Mouse (Mus musculus) lung, adult 18-20 months (tissue): ENCODE measurements around the gene Fam20b.
"Not testable (repeated sequence)": the region's sequence is repeated elsewhere in the genome, so short reads cannot be mapped to it uniquely, and the experiment has no call there.

Experiments
- DNase-seq, 2 experiments: peaks; one replicate each; pipeline ENCODE4 v3.0.0; 2022; ENCODE audit warnings: mixed read lengths in 2 of 2

Gene Fam20b

DNA sequence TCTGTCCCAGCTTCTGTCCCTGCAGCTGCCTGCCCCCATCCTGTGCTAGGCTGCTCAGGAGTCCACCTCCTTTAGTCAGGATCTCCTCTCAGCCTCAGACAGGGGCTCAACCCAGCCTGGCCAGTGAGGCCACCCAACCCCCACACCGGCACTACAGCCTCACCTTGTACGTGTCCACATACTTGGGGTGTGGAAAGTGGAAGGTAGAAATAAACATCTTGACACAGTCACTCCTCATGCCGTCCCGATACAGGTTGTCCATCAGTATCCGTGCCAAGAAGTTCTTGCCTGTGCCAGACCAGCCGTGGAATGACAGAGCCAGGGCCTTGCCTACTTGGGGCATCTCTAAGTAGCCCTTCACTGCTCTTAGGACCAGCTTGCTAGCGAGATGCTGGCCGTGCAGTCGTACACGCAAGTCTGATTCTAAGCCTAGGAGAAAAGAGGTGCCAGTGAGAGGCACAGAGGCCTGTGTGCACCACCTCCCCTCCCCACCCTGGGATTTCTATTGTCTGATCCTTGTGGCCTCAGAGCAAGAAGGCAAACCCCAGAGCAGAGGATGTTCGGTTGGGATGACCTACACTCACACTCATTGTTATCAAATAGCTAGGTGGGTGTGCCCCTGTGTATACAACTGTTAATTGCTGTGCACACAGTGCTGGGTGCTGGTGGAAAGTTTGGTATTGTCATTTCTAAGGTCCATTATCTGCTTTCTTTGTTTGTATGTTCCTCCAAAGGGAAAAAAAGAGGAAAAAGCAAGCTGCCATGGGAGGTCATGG lies 49.5 kb downstream of the Fam20b start:
- DNase-seq: peak; percentile 77 to 86

GRCm38 (mm10) chr1:156668602-156669001 lies 50.3 kb downstream of the Fam20b start:
- peak; percentile 58 to 83 for DNase-seq

DNA sequence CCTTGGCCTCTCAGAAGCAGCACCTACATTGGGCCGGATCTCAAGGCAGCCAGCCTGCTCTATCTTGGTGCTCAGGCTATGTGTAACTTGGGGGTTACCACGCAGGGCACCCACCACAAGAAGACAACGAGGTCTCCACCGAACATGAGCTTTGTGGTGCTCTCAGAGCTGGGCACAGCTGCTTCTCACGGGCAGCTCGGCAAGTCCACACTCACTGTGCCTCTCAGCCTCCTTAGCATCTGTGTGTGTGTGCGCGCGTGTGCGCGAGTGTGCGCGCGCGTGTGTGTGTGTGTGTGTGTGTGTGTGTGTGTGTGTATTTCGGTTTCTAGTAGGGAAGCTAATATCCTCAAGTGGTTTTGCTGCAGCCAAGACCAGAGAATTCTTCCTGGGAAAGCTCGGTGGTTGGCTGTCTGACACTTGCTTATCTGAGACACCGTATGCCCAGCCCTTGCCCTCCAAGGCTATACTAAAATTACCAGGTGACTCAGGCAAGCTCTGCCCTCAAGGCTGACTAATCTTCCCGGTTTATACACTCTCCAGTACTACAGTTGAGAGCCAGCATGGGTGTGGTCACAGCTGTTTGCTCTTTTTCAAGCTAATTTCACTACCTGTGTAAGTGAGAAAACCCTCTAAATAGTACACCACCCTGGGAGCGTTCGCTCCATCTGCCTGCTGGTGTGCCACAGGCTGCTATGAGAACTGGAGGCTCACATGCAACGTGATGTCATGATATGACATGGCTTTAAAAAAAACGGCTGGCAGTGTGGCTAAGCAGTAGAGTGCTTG lies 51.6 kb downstream of the Fam20b start:
- DNase-seq: peak; percentile 71 to 85

DNA sequence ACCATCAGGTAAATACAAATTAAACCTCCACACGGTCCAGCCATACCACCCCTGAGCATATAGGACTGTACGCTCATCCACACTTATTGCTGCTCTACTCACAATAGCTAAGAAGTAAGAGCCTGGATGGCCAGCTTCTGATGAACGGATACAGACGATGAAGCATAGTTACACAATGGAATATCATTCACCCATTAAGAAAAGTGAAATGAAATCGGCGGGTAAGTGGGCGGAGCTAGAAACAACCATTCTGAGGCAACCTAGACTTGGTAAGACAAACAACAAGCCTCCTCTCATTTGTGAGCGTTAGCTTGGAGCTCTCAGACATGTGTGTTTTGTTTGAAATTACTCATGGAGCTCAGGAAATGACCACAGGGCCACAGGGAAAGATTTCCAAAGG lies 53.1 kb downstream of the Fam20b start:
- DNase-seq: no peak

- not testable (repeated sequence) for DNase-seq
These were observed 58.1 kb downstream of the Fam20b start for GRCm38 (mm10) chr1:156660660-156661236.

- peak; percentile 60 to 65 for DNase-seq
These were observed 58.8 kb downstream of the Fam20b start for GRCm38 (mm10) chr1:156659906-156660659.

GRCm38 (mm10) chr1:156658676-156659075 lies 60.2 kb downstream of the Fam20b start:
- peak in 1 of 2 experiments; percentile 58 for DNase-seq

DNA sequence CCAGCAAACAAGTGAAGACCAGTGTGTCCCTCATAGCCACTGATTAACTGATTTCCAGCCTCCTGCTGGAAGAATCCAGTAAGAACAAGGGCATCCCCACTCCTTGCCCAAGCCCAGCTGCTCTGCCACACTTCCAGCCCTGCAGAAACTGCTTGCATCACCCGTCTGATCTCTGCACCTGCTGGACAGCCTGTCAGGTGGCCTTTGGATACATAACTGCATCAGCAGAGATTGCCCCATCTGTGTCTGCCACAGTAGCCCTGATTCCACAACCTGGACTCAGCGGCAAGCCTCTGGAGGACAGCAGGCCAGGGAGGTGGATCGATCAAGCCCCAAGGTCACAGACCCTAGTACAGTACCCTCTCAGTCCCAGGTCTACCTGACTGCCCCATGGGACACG lies 61.4 kb downstream of the Fam20b start:
- no peak for DNase-seq

DNA sequence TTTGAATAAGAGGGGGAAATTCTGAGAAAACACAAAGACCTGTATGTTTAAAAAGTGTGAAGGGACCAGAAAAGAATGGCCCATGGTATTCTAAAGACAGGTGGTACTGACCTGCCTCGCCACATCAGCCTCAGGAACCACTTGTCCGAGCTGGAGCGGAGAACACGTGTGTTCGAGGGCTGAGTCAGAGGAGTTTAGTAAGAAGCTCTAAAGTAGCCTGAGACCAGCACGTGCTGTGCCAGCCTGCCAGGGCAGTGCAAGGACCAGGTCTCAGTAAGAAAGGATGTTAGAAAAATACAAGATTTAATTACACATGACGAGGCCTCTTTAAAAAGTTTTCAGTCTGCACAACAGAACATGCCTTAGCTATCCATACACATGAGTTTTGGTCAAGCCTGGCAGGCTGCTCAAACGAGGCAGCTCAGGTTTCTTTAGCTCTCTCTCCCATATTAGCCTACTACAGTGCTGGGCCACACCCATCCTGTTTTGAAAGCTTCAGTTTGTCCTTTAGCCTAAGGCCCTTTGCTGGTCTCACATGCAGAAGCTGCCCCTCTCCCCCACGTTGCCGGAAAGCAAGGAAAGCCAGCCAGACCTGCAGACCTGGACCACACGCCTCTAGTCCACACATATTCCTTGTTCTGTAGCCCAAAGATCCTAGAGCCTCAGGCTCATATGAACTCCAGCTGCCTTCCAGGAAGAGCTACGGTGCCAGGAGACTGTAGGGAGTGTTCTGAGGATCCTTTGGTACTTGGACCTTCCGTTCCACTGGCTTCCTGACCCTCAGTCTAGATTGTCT lies 64.0 kb downstream of the Fam20b start:
- peak; percentile 57 to 73 for DNase-seq

- DNase-seq: peak in 1 of 2 experiments; percentile 48
These were observed 66.6 kb downstream of the Fam20b start for GRCm38 (mm10) chr1:156652189-156652822.

DNA sequence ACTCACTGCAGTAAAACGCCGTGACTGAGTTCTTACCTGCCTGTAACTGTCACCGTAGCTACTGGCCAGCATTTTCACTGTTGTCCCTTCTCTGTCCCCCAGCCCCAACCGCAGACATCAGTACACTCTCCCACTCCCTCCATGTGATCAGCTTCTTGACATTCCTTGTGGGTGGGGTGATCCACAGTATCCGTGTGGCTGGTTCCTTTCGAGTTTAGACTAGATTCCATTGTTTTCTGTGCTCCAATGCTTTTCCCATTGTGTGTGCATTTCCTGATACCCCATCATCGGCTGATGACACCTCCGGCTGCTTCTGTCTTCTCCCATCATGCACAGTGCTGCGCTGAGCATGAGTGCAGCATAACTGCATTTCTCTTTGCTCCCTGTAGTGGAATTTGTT lies 68.3 kb downstream of the Fam20b start:
- DNase-seq: no peak

- no peak for DNase-seq
These were observed 70.2 kb downstream of the Fam20b start for GRCm38 (mm10) chr1:156648705-156649104.

DNA sequence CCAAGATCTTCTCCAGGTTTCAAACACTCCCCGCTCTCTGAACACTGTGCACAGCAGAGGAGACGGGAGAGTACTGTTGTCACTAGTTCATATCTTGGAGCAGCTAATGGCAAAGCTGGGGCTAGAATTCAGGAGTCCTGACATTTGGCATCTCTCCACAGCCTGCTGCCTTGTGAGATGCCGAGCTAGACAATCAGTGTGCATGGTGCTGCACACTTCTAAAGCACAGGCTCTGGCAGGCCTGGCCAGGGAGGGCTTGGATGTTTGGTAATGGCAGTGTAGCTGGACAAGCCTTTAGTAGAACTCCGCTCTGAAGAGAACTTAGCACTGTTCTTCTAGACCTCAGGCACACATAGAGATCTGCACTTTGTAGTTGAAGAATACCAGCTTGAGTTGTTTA lies 72.9 kb downstream of the Fam20b start:
- DNase-seq: no peak

DNA sequence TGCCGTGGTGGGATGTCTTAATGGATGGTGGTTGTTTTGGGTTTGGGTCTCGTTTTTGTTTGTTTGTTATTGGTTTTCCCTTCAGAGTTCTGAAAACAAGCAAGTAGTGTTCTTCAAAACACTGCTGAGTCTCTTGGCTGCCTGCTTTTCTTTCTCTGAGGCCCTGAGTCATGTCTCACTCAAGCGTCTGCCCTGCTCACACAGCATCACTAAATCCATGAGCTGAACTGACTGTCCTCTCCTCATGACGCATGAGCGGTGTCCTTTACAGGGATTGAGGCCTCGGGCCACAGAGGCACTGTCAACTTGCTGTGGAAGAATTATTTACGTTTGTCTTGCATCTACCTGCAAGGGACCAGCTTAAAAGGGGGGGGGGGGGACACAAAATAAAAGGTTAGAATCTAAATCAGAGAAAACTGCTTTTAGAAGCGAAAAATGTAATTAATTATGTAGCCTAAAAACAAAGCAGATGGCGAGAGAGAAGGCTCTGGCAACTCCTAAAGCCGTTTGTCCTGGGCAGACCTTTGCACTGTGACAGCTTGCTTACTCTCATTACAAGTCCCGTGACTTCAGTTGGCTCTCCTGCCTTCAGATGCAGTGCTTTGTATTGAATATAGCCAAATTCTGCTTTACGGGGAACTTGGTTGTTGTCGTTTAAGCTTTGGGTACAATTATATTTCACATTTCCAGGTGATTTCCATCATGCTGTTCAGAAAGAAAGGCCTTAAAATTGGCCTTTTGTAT lies 73.9 kb downstream of the Fam20b start:
- DNase-seq: no peak

GRCm38 (mm10) chr1:156644061-156644460 lies 74.8 kb downstream of the Fam20b start:
- DNase-seq: no peak

DNA sequence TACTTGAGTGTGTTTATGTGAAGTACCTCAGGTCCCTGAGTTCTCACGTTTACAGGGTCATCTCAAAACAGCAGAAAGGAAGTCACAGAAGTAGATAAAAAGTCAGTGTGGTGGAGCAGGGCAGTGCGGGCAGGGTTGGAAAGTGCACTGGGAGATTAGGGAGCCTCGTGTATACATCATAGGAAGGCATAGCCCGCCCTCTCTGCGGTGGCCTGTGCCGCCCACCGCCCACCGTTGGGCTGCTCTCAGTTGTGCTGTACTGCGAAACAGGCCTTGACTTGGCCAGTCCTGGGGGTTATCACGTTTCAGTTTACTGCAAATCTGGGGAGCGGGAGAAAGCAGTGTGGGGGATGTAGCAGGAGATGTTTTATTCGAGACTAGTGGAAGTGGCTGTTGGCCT lies 76.1 kb downstream of the Fam20b start:
- no peak for DNase-seq

- DNase-seq: no peak
These were observed 77.1 kb downstream of the Fam20b start for GRCm38 (mm10) chr1:156641808-156642207.

DNA sequence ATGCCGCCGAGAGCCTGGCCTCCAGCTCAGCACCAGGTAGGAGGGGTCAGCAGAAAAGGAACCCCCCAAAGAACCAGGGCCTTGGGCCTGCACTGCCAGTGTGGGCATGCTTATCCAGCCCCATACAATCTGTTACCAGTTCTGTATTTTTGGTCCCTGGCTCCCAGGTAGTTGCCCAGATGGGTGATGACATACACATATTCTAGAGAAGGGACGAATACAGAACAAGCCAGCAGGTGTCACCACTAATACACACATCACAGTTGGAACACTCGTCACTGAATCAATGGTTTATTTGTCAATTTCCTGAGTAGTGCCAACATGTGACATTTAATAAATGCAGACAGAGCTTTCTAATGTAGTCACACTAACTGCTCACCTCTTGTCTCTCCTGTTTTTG lies 78.3 kb downstream of the Fam20b start:
- DNase-seq: peak in 1 of 2 experiments; percentile 42

GRCm38 (mm10) chr1:156639455-156639854 lies 79.4 kb downstream of the Fam20b start:
- no peak for DNase-seq

DNA sequence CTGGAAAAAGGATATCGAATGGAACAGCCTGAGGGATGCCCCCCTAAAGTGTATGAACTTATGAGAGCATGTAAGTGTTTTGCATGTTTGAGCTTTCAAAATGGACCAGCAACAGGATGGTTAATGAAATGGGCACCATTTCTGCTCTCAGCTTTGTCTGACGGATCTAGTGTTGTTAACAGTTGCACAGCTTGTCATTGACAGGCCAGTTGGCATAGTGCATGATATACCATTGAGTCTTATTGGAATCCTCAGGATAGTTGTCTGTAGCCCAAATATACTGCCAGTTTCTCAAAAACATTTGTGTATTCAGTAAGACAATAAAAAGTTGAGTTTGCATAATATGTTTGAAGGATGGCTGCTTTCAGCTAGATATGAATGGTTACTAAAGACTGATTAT lies 83.7 kb downstream of the Fam20b start:
- DNase-seq: no peak

GRCm38 (mm10) chr1:156633095-156633494 lies 85.8 kb downstream of the Fam20b start:
- no peak for DNase-seq
